Mouse (Mus musculus): ENCODE results near the gene E2f2.

GRCm38 (mm10) chr4:136145991-136146711 is 26.0 kb upstream of the E2f2 start:
- TF ChIP-seq CTCF (IDR thresholded peaks at IDR 0.05; ENCODE audit: low read depth) (no peak), EP300 (optimal IDR thresholded peaks at IDR 0.05) (no peak)
